Mouse (Mus musculus): ENCODE data around the gene Rpl10a. TPM values are rescaled to one million over a fixed set of nuclear protein-coding genes. Genes with fewer than 3 reads are reported as not detected.

Rpl10a gene
- polyA plus RNA-seq, 1 experiment from 2014 or later, result 513 TPM

DNA sequence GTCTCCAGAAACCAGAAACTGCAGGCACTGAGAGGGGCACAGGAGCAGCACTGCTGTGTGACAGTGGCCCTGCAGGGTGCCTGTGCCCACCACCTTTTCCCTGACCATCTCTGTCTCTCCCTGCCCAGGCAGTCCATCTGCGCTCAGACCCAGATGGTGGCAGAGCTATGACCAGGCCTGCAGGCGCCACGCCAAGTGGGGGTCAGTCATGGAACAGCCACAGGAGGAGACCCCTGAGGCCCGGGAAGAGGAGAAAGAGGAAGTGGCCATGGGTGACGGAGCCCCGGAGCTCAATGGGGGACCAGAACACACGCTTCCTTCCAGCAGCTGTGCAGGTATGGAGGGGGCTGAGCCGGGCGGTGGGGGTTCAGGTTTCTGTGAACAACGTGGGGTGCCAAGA is 42.1 kb upstream of the Rpl10a start:
- H3K9me3 ChIP-seq (ENCODE audit: control insufficient read depth, low read length), result no peaks in the 10 kb centered on the region
- ATAC-seq (ENCODE audit: insufficient number of reproducible peaks, insufficient read depth, low FRiP score, low read depth), result no peak
- H3K4me1 ChIP-seq (ENCODE audit: control insufficient read depth in 2 of 2, insufficient read depth in 2 of 2, low read length in 2 of 2), result peaks cover 11 to 14% of the 10 kb centered on the region in 2 experiments; a peak in 3 of 4 replicates

DNA sequence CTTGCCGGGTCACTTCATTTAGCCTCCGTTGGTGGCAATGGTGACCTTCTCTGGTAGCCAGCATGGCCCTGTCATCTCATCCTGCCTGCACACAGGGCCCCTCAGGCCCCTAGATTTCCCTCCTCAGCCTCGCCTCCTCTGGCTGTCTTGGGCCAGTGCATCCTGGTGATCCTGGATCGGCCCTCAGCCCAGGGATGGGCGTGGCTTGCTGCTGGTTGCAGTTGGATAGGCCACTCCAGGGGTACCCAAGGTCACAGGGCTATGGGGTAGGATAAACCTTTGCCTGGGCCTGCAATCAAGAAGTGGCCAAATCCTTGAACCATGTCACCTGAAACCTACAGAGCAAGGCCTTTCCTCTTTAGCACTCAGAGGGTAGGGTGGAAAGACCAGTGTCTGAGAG is 41.3 kb upstream of the Rpl10a start:
- Histone ChIP-seq H3K9ac (ENCODE audit: low read length) (no peak overlapping the region), H3K4me3 (ENCODE audit: control insufficient read depth in 1 of 2, insufficient read depth in 1 of 2, low read depth in 1 of 2, low read length in 2 of 2) (no peak overlapping the region), H3K36me3 (ENCODE audit: control insufficient read depth, insufficient read depth, low read length) (no peaks in the 10 kb centered on the region), H3K27me3 (ENCODE audit: control insufficient read depth, insufficient read depth, low read length) (no peaks in the 10 kb centered on the region), H3K9me3 (ENCODE audit: control insufficient read depth, low read length) (no peaks in the 10 kb centered on the region), H3K4me1 (ENCODE audit: control insufficient read depth in 2 of 2, insufficient read depth in 2 of 2, low read length in 2 of 2) (peaks cover 11 to 13% of the 10 kb centered on the region in 2 experiments; a peak in 2 of 4 replicates), H3K4me2 (ENCODE audit: low read length) (no peak overlapping the region), H3K27ac (replicated peaks in 1 of 2; ENCODE audit: control insufficient read depth in 1 of 2, insufficient read depth in 1 of 2, low read depth in 2 of 2, low read length in 2 of 2) (no peak overlapping the region)
- no peak for ATAC-seq (ENCODE audit: insufficient number of reproducible peaks, insufficient read depth, low FRiP score, low read depth)
- 56% methylated on average over 5 of the region's 5 CpGs for WGBS

More for the DNA sequence above, 42.1 kb upstream of the Rpl10a start:
- H3K4me3 ChIP-seq (ENCODE audit: control insufficient read depth in 1 of 2, insufficient read depth in 1 of 2, low read depth in 1 of 2, low read length in 2 of 2), result no peak overlapping the region
- WGBS, result 87% methylated on average over 10 of the region's 10 CpGs
- H3K36me3 ChIP-seq (ENCODE audit: control insufficient read depth, insufficient read depth, low read length), result no peaks in the 10 kb centered on the region
- no peak overlapping the region for H3K9ac ChIP-seq (ENCODE audit: low read length)
- H3K27ac ChIP-seq (replicated peaks in 1 of 2; ENCODE audit: control insufficient read depth in 1 of 2, insufficient read depth in 1 of 2, low read depth in 2 of 2, low read length in 2 of 2), result no peak overlapping the region
- H3K4me2 ChIP-seq (ENCODE audit: low read length), result no peak overlapping the region
- H3K27me3 ChIP-seq (ENCODE audit: control insufficient read depth, insufficient read depth, low read length), result no peaks in the 10 kb centered on the region

DNA sequence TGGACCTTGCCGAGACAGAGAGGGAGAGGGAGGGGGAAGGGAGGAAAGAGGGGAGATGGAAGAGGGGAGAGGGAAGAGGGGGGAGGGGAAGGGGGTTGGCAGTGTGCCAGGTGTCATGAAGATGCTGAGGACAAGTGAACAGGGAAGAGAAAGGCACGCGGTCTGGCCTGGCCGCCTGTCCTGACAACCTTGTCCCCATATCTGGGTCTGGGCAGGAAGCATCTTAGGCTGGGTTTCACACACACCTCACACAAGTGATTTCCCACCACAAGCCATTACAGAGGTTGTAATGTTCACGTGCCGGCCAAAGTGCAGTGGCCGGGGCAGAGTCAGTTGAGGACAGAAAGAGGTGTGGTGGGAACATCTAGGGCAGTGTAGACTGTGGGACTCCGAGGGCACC is 40.7 kb upstream of the Rpl10a start:
- no peaks in the 10 kb centered on the region for H3K27me3 ChIP-seq (ENCODE audit: control insufficient read depth, insufficient read depth, low read length)
- no peak for ATAC-seq (ENCODE audit: insufficient number of reproducible peaks, insufficient read depth, low FRiP score, low read depth)
- no peak overlapping the region for H3K4me2 ChIP-seq (ENCODE audit: low read length)
- 26% methylated on average over 8 of the region's 8 CpGs for WGBS
- H3K36me3 ChIP-seq (ENCODE audit: control insufficient read depth, insufficient read depth, low read length), result no peaks in the 10 kb centered on the region
- no peak overlapping the region for H3K9ac ChIP-seq (ENCODE audit: low read length)
- no peaks in the 10 kb centered on the region for H3K9me3 ChIP-seq (ENCODE audit: control insufficient read depth, low read length)
- H3K4me3 ChIP-seq (ENCODE audit: control insufficient read depth in 1 of 2, insufficient read depth in 1 of 2, low read depth in 1 of 2, low read length in 2 of 2), result no peak overlapping the region
- peaks cover 11 to 13% of the 10 kb centered on the region in 2 experiments; a peak in 2 of 4 replicates for H3K4me1 ChIP-seq (ENCODE audit: control insufficient read depth in 2 of 2, insufficient read depth in 2 of 2, low read length in 2 of 2)
- no peak overlapping the region for H3K27ac ChIP-seq (replicated peaks in 1 of 2; ENCODE audit: control insufficient read depth in 1 of 2, insufficient read depth in 1 of 2, low read depth in 2 of 2, low read length in 2 of 2)

DNA sequence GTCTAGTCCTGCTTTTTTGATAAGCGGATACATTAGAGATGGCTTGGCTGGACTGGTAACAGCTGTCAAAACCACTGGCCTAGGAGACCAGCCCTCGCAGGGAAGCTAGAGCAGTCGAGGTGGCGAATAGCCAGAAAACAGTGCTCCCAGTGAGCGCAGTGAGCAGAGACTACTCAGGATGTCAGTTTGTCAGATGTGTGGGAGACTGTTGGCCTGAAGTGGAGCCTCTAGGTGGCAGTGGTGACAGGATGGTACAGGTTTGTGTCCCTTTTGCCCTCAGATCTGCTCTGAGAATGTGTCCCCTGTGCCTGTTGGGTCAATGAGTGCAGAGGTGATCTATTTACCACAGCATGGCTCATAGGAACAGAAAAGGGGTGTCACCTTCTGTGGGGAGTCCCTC is 40.3 kb upstream of the Rpl10a start:
- Histone ChIP-seq H3K9ac (ENCODE audit: low read length) (no peak overlapping the region), H3K4me2 (ENCODE audit: low read length) (no peak overlapping the region), H3K4me3 (ENCODE audit: control insufficient read depth in 1 of 2, insufficient read depth in 1 of 2, low read depth in 1 of 2, low read length in 2 of 2) (no peak overlapping the region), H3K4me1 (ENCODE audit: control insufficient read depth in 2 of 2, insufficient read depth in 2 of 2, low read length in 2 of 2) (peaks cover 11 to 13% of the 10 kb centered on the region in 2 experiments; a peak in 2 of 4 replicates), H3K36me3 (ENCODE audit: control insufficient read depth, insufficient read depth, low read length) (no peaks in the 10 kb centered on the region), H3K27me3 (ENCODE audit: control insufficient read depth, insufficient read depth, low read length) (no peaks in the 10 kb centered on the region), H3K9me3 (ENCODE audit: control insufficient read depth, low read length) (no peaks in the 10 kb centered on the region), H3K27ac (replicated peaks in 1 of 2; ENCODE audit: control insufficient read depth in 1 of 2, insufficient read depth in 1 of 2, low read depth in 2 of 2, low read length in 2 of 2) (no peak overlapping the region)
- ATAC-seq (ENCODE audit: insufficient number of reproducible peaks, insufficient read depth, low FRiP score, low read depth), result no peak; the same call in 1 of the 2 replicates
- 53% methylated on average over 5 of the region's 5 CpGs for WGBS

DNA sequence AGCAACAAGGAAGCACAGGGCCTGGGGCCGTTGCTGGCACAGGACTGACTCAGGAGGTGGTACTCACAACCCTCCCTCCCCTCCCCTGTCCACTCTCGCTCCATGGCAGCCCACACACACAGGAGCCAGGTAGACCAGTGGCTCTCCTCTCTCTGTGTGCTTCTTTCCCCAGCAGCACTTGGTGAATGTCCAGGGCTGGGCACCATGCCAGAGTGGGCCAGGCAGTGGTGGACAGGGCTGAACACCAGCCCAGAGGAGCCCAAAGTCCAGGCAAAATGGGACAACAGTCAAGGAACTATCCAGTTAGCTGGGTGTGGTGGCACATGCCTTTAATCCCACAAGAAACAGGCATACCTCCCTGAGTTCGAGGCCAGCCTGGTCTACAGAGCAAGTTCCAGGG is 38.0 kb upstream of the Rpl10a start:
- H3K4me2 ChIP-seq (ENCODE audit: low read length), result no peak overlapping the region
- no peaks in the 10 kb centered on the region for H3K36me3 ChIP-seq (ENCODE audit: control insufficient read depth, insufficient read depth, low read length)
- H3K27ac ChIP-seq (replicated peaks in 1 of 2; ENCODE audit: control insufficient read depth in 1 of 2, insufficient read depth in 1 of 2, low read depth in 2 of 2, low read length in 2 of 2), result no peak overlapping the region
- H3K9ac ChIP-seq (ENCODE audit: low read length), result no peak overlapping the region
- H3K9me3 ChIP-seq (ENCODE audit: control insufficient read depth, low read length), result no peaks in the 10 kb centered on the region
- 67% methylated on average over 3 of the region's 3 CpGs for WGBS
- no peak overlapping the region for H3K4me3 ChIP-seq (ENCODE audit: control insufficient read depth in 1 of 2, insufficient read depth in 1 of 2, low read depth in 1 of 2, low read length in 2 of 2)
- no peak for ATAC-seq (ENCODE audit: insufficient number of reproducible peaks, insufficient read depth, low FRiP score, low read depth)
- H3K4me1 ChIP-seq (ENCODE audit: control insufficient read depth in 2 of 2, insufficient read depth in 2 of 2, low read length in 2 of 2), result peaks cover 11 to 13% of the 10 kb centered on the region in 2 experiments; a peak in 2 of 4 replicates
- no peaks in the 10 kb centered on the region for H3K27me3 ChIP-seq (ENCODE audit: control insufficient read depth, insufficient read depth, low read length)

DNA sequence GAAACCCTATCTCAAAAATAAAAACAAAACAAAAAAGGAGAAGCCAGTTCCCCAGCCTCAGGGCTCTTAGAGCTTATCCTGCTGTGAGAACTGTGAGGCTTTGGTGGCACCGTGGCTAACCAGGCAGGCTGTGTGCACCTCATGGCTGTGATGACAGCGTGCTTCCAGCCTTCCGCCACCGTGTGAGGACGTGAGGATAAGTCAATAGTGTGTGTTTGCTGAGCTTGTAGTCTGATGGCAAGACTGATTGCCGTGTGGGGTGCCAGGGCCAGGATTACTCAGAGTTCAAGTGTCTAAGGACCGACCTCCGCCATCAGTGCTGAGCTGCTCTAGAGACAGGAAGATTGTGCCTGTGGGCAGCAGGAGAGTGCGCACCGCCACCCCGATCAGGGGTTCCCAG is 37.6 kb upstream of the Rpl10a start:
- Histone ChIP-seq H3K9ac (ENCODE audit: low read length) (no peak overlapping the region), H3K36me3 (ENCODE audit: control insufficient read depth, insufficient read depth, low read length) (0 out of 2 replicates have a peak, but pooled peaks cover 2% of the 10 kb centered on the region), H3K27ac (replicated peaks in 1 of 2; ENCODE audit: control insufficient read depth in 1 of 2, insufficient read depth in 1 of 2, low read depth in 2 of 2, low read length in 2 of 2) (no peak overlapping the region), H3K27me3 (ENCODE audit: control insufficient read depth, insufficient read depth, low read length) (no peaks in the 10 kb centered on the region), H3K4me3 (ENCODE audit: control insufficient read depth in 1 of 2, insufficient read depth in 1 of 2, low read depth in 1 of 2, low read length in 2 of 2) (no peak overlapping the region), H3K4me2 (ENCODE audit: low read length) (no peak overlapping the region), H3K4me1 (ENCODE audit: control insufficient read depth in 2 of 2, insufficient read depth in 2 of 2, low read length in 2 of 2) (peaks cover 11% of the 10 kb centered on the region in 2 experiments; a peak in 2 of 4 replicates), H3K9me3 (ENCODE audit: control insufficient read depth, low read length) (no peaks in the 10 kb centered on the region)
- 60% methylated on average over 11 of the region's 11 CpGs for WGBS
- ATAC-seq (ENCODE audit: insufficient number of reproducible peaks, insufficient read depth, low FRiP score, low read depth), result no peak

DNA sequence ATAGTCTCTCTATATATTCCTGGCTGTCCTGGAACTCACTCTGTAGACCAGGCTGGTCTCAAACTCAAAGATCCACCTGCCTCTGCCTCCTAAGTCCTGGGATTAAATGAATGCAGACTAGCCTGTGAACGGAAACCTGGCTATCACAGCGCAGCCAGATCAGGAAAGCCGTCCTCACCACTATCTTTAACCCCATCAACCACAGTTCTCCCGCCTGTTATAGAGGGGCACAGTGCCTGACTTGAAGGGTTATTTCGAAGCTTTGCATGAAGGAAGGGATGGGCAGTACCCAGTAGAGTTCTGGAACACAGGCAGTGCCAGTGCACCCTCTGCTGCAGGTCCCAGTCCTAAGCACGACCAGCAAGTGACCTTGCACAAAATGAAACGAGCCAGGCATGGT is 36.9 kb upstream of the Rpl10a start:
- Histone ChIP-seq H3K27me3 (ENCODE audit: control insufficient read depth, insufficient read depth, low read length) (no peaks in the 10 kb centered on the region), H3K27ac (replicated peaks in 1 of 2; ENCODE audit: control insufficient read depth in 1 of 2, insufficient read depth in 1 of 2, low read depth in 2 of 2, low read length in 2 of 2) (no peak overlapping the region), H3K36me3 (ENCODE audit: control insufficient read depth, insufficient read depth, low read length) (0 out of 2 replicates have a peak, but pooled peaks cover 2% of the 10 kb centered on the region), H3K4me1 (ENCODE audit: control insufficient read depth in 2 of 2, insufficient read depth in 2 of 2, low read length in 2 of 2) (peaks cover 8 to 11% of the 10 kb centered on the region in 2 experiments; a peak in 2 of 4 replicates), H3K4me2 (ENCODE audit: low read length) (no peak overlapping the region), H3K9me3 (ENCODE audit: control insufficient read depth, low read length) (no peaks in the 10 kb centered on the region), H3K9ac (ENCODE audit: low read length) (no peak overlapping the region), H3K4me3 (ENCODE audit: control insufficient read depth in 1 of 2, insufficient read depth in 1 of 2, low read depth in 1 of 2, low read length in 2 of 2) (no peak overlapping the region)
- ATAC-seq (ENCODE audit: insufficient number of reproducible peaks, insufficient read depth, low FRiP score, low read depth), result no peak
- 72% methylated on average over 7 of the region's 7 CpGs for WGBS

DNA sequence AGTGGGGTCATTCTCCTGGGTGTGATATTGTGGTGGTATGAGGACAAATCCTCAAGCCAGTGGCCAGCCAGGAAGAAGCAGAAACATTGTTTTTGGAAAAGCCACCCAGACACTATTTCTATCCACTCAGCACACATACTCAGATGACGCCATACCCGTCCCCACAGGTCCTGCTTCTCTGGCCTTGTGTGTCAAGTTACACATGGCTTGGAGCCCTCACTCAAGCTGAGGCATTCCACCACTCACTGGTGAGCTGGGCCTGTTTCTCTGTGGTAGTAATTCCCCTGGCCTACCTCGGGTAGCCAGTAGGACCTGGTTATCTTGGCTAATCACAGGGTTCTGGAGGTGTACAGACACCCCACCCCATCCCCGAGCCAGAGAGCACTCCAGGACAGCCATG is 34.6 kb upstream of the Rpl10a start:
- H3K4me3 ChIP-seq (ENCODE audit: control insufficient read depth in 1 of 2, insufficient read depth in 1 of 2, low read depth in 1 of 2, low read length in 2 of 2), result no peak overlapping the region
- no peak overlapping the region for H3K4me2 ChIP-seq (ENCODE audit: low read length)
- peaks cover 5% of the 10 kb centered on the region in 2 experiments; a peak in 2 of 4 replicates for H3K4me1 ChIP-seq (ENCODE audit: control insufficient read depth in 2 of 2, insufficient read depth in 2 of 2, low read length in 2 of 2)
- 64% methylated on average over 4 of the region's 4 CpGs for WGBS
- no peak overlapping the region for H3K9ac ChIP-seq (ENCODE audit: low read length)
- H3K9me3 ChIP-seq (ENCODE audit: control insufficient read depth, low read length), result no peaks in the 10 kb centered on the region
- H3K36me3 ChIP-seq (ENCODE audit: control insufficient read depth, insufficient read depth, low read length), result peaks cover 8% of the 10 kb centered on the region
- no peak overlapping the region for H3K27ac ChIP-seq (replicated peaks in 1 of 2; ENCODE audit: control insufficient read depth in 1 of 2, insufficient read depth in 1 of 2, low read depth in 2 of 2, low read length in 2 of 2)
- no peak for ATAC-seq (ENCODE audit: insufficient number of reproducible peaks, insufficient read depth, low FRiP score, low read depth)
- no peaks in the 10 kb centered on the region for H3K27me3 ChIP-seq (ENCODE audit: control insufficient read depth, insufficient read depth, low read length)
